Mouse (Mus musculus): ENCODE data around the gene Rps2.

The Rps2 gene

GRCm38 (mm10) chr17:24734513-24734912 is 16.6 kb downstream of the Rps2 start:
- DNase-seq = no peak

- no peak for DNase-seq
These were observed 17.5 kb downstream of the Rps2 start for GRCm38 (mm10) chr17:24735446-24735845.

- DNase-seq = peak; percentile 99
These were observed 18.6 kb downstream of the Rps2 start, which contains the start of gene Msrb1 for GRCm38 (mm10) chr17:24736330-24737051. Gene Msrb1, plus strand, starts transcription at chr17:24736642.

- DNase-seq = no peak
These were observed 19.4 kb downstream of the Rps2 start for GRCm38 (mm10) chr17:24737135-24737810.

GRCm38 (mm10) chr17:24738238-24738637 is 20.3 kb downstream of the Rps2 start:
- DNase-seq = no peak

GRCm38 (mm10) chr17:24739926-24740325 is 22.0 kb downstream of the Rps2 start:
- no peak for DNase-seq

GRCm38 (mm10) chr17:24742307-24742706 is 24.4 kb downstream of the Rps2 start:
- DNase-seq = no peak

- DNase-seq = no peak
These were observed 26.0 kb downstream of the Rps2 start for GRCm38 (mm10) chr17:24743896-24744295.

- no peak for DNase-seq
These were observed 26.5 kb downstream of the Rps2 start for GRCm38 (mm10) chr17:24744381-24744780.

GRCm38 (mm10) chr17:24745526-24746497 is 27.9 kb downstream of the Rps2 start:
- peak; percentile 92 for DNase-seq

GRCm38 (mm10) chr17:24746986-24747385 is 29.1 kb downstream of the Rps2 start:
- DNase-seq = no peak

- no peak for DNase-seq
These were observed 33.6 kb downstream of the Rps2 start for GRCm38 (mm10) chr17:24751528-24751927.

- DNase-seq = peak; percentile 62
These were observed 34.8 kb downstream of the Rps2 start, which contains the start of gene Hs3st6 for GRCm38 (mm10) chr17:24752415-24753394. Gene Hs3st6, plus strand, starts transcription at chr17:24752988.

- no peak for DNase-seq
These were observed 39.5 kb downstream of the Rps2 start for GRCm38 (mm10) chr17:24757394-24757793.

- no peak for DNase-seq
These were observed 43.2 kb downstream of the Rps2 start for GRCm38 (mm10) chr17:24761121-24761520.

- DNase-seq = peak; percentile 47
These were observed 47.3 kb downstream of the Rps2 start for GRCm38 (mm10) chr17:24765016-24765905.

GRCm38 (mm10) chr17:24766266-24766875 is 48.5 kb downstream of the Rps2 start:
- DNase-seq = no peak

- no peak for DNase-seq
These were observed 51.2 kb downstream of the Rps2 start for GRCm38 (mm10) chr17:24769146-24769545.

Measured in retina, postnatal 1 day (tissue).